Mouse (Mus musculus) heart, adult 2 months (tissue): Measurements from ENCODE around the gene 2200002J24Rik.

Experiments used
- CTCF ChIP-seq: fragments of 200-600 bp; IDR thresholded peaks from 2 replicates; pipeline ENCODE4 v1.8.1; 2022; ENCODE audit warnings: antibody characterized with exemption, mild to moderate bottlenecking, moderate library complexity
- EP300 ChIP-seq: fragments of 200-500 bp; IDR thresholded peaks from 2 replicates; pipeline ENCODE4 v1.6.1; 2011; ENCODE audit warnings: low read depth, low read length, control low read depth; ENCODE audit not compliant: insufficient read depth
- POLR2A ChIP-seq: fragments of 200-500 bp; IDR thresholded peaks from 2 replicates; pipeline ENCODE4 v1.6.1; 2011; ENCODE audit warnings: mild to moderate bottlenecking, low read depth, low read length, control low read depth; ENCODE audit not compliant: insufficient read depth

DNA sequence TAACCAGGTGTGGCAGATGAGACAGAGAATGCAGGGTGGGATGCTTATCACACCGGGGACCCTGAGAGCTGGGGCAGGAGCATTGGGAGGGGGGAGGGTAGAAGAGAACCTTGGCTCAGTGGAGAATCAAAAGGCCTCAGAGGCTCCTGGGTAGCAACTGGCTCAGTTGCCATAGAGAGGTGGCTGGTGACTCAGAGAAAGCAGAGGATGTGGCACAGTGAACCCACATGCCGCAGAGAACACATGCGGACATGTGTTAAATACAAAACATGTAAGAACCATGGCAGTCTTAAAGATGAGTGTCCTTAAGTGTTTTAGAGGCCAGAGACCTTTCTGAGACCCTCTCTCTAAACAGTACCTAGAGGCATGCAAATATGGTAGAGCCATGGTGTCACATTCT lies 37.5 kb downstream of the 2200002J24Rik start:
- no peak for TF ChIP-seq CTCF
- no peak for TF ChIP-seq POLR2A
- TF ChIP-seq EP300 = no peak
